Mouse (Mus musculus) heart, adult 2 months (tissue): ENCODE data around the gene Snx15.

ENCODE experiments used
- CTCF ChIP-seq: fragments of 200-600 bp; IDR thresholded peaks from 2 replicates; pipeline ENCODE4 v1.8.1; 2022; ENCODE audit warnings: antibody characterized with exemption, mild to moderate bottlenecking, moderate library complexity
- EP300 ChIP-seq: fragments of 200-500 bp; IDR thresholded peaks from 2 replicates; pipeline ENCODE4 v1.6.1; 2011; ENCODE audit warnings: low read depth, low read length, control low read depth; ENCODE audit not compliant: insufficient read depth

- TF ChIP-seq CTCF (no peak), EP300 (no peak)
Measured at GRCm38 (mm10) chr19:6139701-6140100, 11.6 kb upstream of the Snx15 start.
